Mouse (Mus musculus) liver, embryonic 16.5 days (tissue): ENCODE measurements at regions not wholly inside any gene's neighbourhood (a gene's known extent, or its start where the extent isn't known, plus 50 kb on each side); places are given as distances from the start of the nearest gene placed in this dataset.

Experiments
- ATAC-seq: fragments of 200-750 bp; cut with Nextera tagmentation; 2 replicates; pipeline ENCODE4 v1.8.0; 2017; ENCODE audit warnings: low read depth, mild to moderate bottlenecking, moderate number of reproducible peaks, moderate library complexity
- H3K27ac ChIP-seq: fragments of 300-500 bp; sonication (generic); 2 replicates; pipeline ENCODE4 v1.5.1; 2014; ENCODE audit warnings: mild to moderate bottlenecking, low read length
- H3K27me3 ChIP-seq: fragments of 300-500 bp; sonication (generic); 2 replicates; pipeline ENCODE4 v1.6.1; 2014; ENCODE audit warnings: low read depth, low read length, mixed read lengths; ENCODE audit not compliant: control insufficient read depth, insufficient read depth
- H3K36me3 ChIP-seq: fragments of 300-500 bp; sonication (generic); 2 replicates; pipeline ENCODE4 v1.6.1; 2014; ENCODE audit warnings: mild to moderate bottlenecking; ENCODE audit not compliant: control insufficient read depth, insufficient read depth
- H3K4me1 ChIP-seq: fragments of 300-500 bp; sonication (generic); 2 replicates; pipeline ENCODE4 v1.6.1; 2014; ENCODE audit warnings: low read depth, low read length, mixed read lengths; ENCODE audit not compliant: control insufficient read depth
- H3K4me2 ChIP-seq: fragments of 300-500 bp; sonication (generic); 2 replicates; pipeline ENCODE4 v1.6.1; 2014; ENCODE audit warnings: low read depth, low read length, mixed read lengths
- H3K4me3 ChIP-seq: fragments of 300-500 bp; sonication (generic); 2 replicates; pipeline ENCODE4 v1.5.1; 2014; ENCODE audit warnings: low read depth, mild to moderate bottlenecking, low read length
- H3K9ac ChIP-seq: fragments of 300-500 bp; sonication (generic); 2 replicates; pipeline ENCODE4 v1.6.1; 2014; ENCODE audit warnings: low read depth, low read length
- H3K9me3 ChIP-seq: fragments of 300-500 bp; sonication (generic); replicated peaks from 2 replicates; pipeline ENCODE4 v1.6.1; 2016; ENCODE audit warnings: low read length; ENCODE audit not compliant: control insufficient read depth
- WGBS: fragments of 180-500 bp; shearing (Covaris S2); extraction: QIAGEN DNeasy Blood & Tissue Kit; methylation state at CpG from one replicate; pipeline ENCODE4 v1.1.7; 2014; ENCODE audit not compliant: insufficient replicate concordance; 5-methylcytosine and 5-hydroxymethylcytosine counted together

- WGBS = 35% methylated on average over 8 of the region's 8 CpGs
- H3K27ac ChIP-seq = no peak overlapping the region
- no peaks in the 10 kb centered on the region for H3K27me3 ChIP-seq
- no peak for ATAC-seq
- H3K36me3 ChIP-seq = no peaks in the 10 kb centered on the region
- no peaks in the 10 kb centered on the region for H3K9me3 ChIP-seq
- H3K4me3 ChIP-seq = no peak overlapping the region
- H3K4me2 ChIP-seq = no peak overlapping the region
- H3K4me1 ChIP-seq = no peaks in the 10 kb centered on the region
- H3K9ac ChIP-seq = no peak overlapping the region
Measured at GRCm38 (mm10) chr10:117471036-117471817, 91.4 kb upstream of the Cpsf6 start.

GRCm38 (mm10) chr10:117470481-117470880, 90.7 kb upstream of the Cpsf6 start:
- 57% methylated on average over 2 of the region's 2 CpGs for WGBS
- no peak for ATAC-seq
- H3K4me3 ChIP-seq = no peak overlapping the region

GRCm38 (mm10) chr10:117469573-117470090, 89.8 kb upstream of the Cpsf6 start:
- 67% methylated on average over 3 of the region's 3 CpGs for WGBS
- no peak overlapping the region for H3K4me2 ChIP-seq
- H3K9me3 ChIP-seq = no peaks in the 10 kb centered on the region
- no peak overlapping the region for H3K4me3 ChIP-seq
- no peak for ATAC-seq
- no peak overlapping the region for H3K27ac ChIP-seq
- H3K27me3 ChIP-seq = no peaks in the 10 kb centered on the region
- H3K4me1 ChIP-seq = no peaks in the 10 kb centered on the region
- no peak overlapping the region for H3K9ac ChIP-seq
- H3K36me3 ChIP-seq = no peaks in the 10 kb centered on the region

More at GRCm38 (mm10) chr10:117470481-117470880, 90.7 kb upstream of the Cpsf6 start:
- Histone ChIP-seq H3K27ac (no peak overlapping the region), H3K4me2 (no peak overlapping the region), H3K36me3 (no peaks in the 10 kb centered on the region), H3K4me1 (no peaks in the 10 kb centered on the region), H3K9ac (no peak overlapping the region), H3K9me3 (no peaks in the 10 kb centered on the region), H3K27me3 (no peaks in the 10 kb centered on the region)

GRCm38 (mm10) chr10:117468931-117469572, 89.2 kb upstream of the Cpsf6 start:
- no peak overlapping the region for H3K4me3 ChIP-seq
- ATAC-seq = no peak
- WGBS = 67% methylated on average over 3 of the region's 3 CpGs

GRCm38 (mm10) chr10:117468381-117468780, 88.6 kb upstream of the Cpsf6 start:
- no peaks in the 10 kb centered on the region for H3K4me1 ChIP-seq
- whole genome bisulfite sequencing = 79% methylated on average over 4 of the region's 4 CpGs
- no peak overlapping the region for H3K9ac ChIP-seq
- no peaks in the 10 kb centered on the region for H3K27me3 ChIP-seq
- ATAC-seq = no peak
- no peak overlapping the region for H3K4me2 ChIP-seq
- H3K9me3 ChIP-seq = no peaks in the 10 kb centered on the region
- no peak overlapping the region for H3K27ac ChIP-seq
- H3K4me3 ChIP-seq = no peak overlapping the region
- H3K36me3 ChIP-seq = no peaks in the 10 kb centered on the region

More at GRCm38 (mm10) chr10:117468931-117469572, 89.2 kb upstream of the Cpsf6 start:
- H3K36me3 ChIP-seq = no peaks in the 10 kb centered on the region
- H3K27ac ChIP-seq = no peak overlapping the region
- H3K4me2 ChIP-seq = no peak overlapping the region
- H3K9me3 ChIP-seq = no peaks in the 10 kb centered on the region
- H3K27me3 ChIP-seq = no peaks in the 10 kb centered on the region
- no peak overlapping the region for H3K9ac ChIP-seq
- H3K4me1 ChIP-seq = no peaks in the 10 kb centered on the region

GRCm38 (mm10) chr10:117467161-117467560, 87.3 kb upstream of the Cpsf6 start:
- no peaks in the 10 kb centered on the region for H3K9me3 ChIP-seq
- no peak overlapping the region for H3K4me2 ChIP-seq
- 72% methylated on average over 8 of the region's 8 CpGs for WGBS
- H3K27ac ChIP-seq = no peak overlapping the region
- no peak overlapping the region for H3K9ac ChIP-seq
- H3K4me3 ChIP-seq = no peak overlapping the region
- H3K4me1 ChIP-seq = no peaks in the 10 kb centered on the region
- no peaks in the 10 kb centered on the region for H3K36me3 ChIP-seq
- no peaks in the 10 kb centered on the region for H3K27me3 ChIP-seq
- no peak for ATAC-seq

- Histone ChIP-seq H3K27ac (no peak overlapping the region), H3K27me3 (no peaks in the 10 kb centered on the region), H3K9me3 (no peaks in the 10 kb centered on the region), H3K36me3 (no peaks in the 10 kb centered on the region), H3K9ac (no peak overlapping the region), H3K4me3 (no peak overlapping the region), H3K4me2 (no peak overlapping the region), H3K4me1 (no peaks in the 10 kb centered on the region)
- no peak for ATAC-seq
- 50% methylated on average over 3 of the region's 3 CpGs for WGBS
Measured at GRCm38 (mm10) chr10:117466391-117466790, 86.6 kb upstream of the Cpsf6 start.

GRCm38 (mm10) chr10:117465671-117466250, 85.9 kb upstream of the Cpsf6 start:
- no peak for ATAC-seq
- Histone ChIP-seq H3K36me3 (no peaks in the 10 kb centered on the region), H3K4me3 (no peak overlapping the region), H3K4me2 (no peak overlapping the region), H3K27ac (no peak overlapping the region), H3K9ac (no peak overlapping the region), H3K27me3 (no peaks in the 10 kb centered on the region), H3K4me1 (no peaks in the 10 kb centered on the region), H3K9me3 (no peaks in the 10 kb centered on the region)
- WGBS = 59% methylated on average over 3 of the region's 3 CpGs
